Mouse (Mus musculus) CH12.LX (cell line): ENCODE data around the gene Plxnb2.
A peak's percentile ranks its signal among the peaks of the same experiment; 100 is the strongest.

ENCODE experiments used
- BHLHE40 ChIP-seq: IDR thresholded peaks from 2 replicates; pipeline ENCODE4 v1.6.1; 2011; ENCODE audit warnings: mild to moderate bottlenecking, low read depth, low read length, improper control_type of control experiment
- CHD2 ChIP-seq: IDR thresholded peaks from 2 replicates; pipeline ENCODE4 v1.6.1; 2011; ENCODE audit warnings: low read length, improper control_type of control experiment
- CTCF ChIP-seq, 2 experiments: IDR thresholded peaks in 1 of 2; conservative IDR thresholded peaks in 1 of 2; 2 replicates each; pipeline ENCODE4 v1.5.1; 2011 to 2012; ENCODE audit warnings: low read depth in 2 of 2, low read length in 2 of 2, improper control_type of control experiment in 1 of 2, inconsistent platforms in 1 of 2, mild to moderate bottlenecking in 1 of 2, moderate library complexity in 1 of 2
- EP300 ChIP-seq: IDR thresholded peaks from 2 replicates; pipeline ENCODE4 v1.6.1; 2011; ENCODE audit warnings: low read length, improper control_type of control experiment
- MAFK ChIP-seq: IDR thresholded peaks from 2 replicates; pipeline ENCODE4 v1.6.1; 2011; ENCODE audit warnings: low read length, improper control_type of control experiment; ENCODE audit not compliant: insufficient replicate concordance
- MAX ChIP-seq: IDR thresholded peaks from 2 replicates; pipeline ENCODE4 v1.6.1; 2011; ENCODE audit warnings: low read length, improper control_type of control experiment
- NELFE ChIP-seq: IDR thresholded peaks from 2 replicates; pipeline ENCODE4 v1.6.1; 2011; ENCODE audit warnings: low read depth, low read length, improper control_type of control experiment
- PAX5 ChIP-seq: IDR thresholded peaks from 2 replicates; pipeline ENCODE4 v1.6.1; 2012; ENCODE audit warnings: low read length, inconsistent platforms, mixed read lengths
- POLR2A ChIP-seq: IDR thresholded peaks from 2 replicates; pipeline ENCODE4 v1.6.1; 2011; ENCODE audit warnings: low read depth, mild to moderate bottlenecking, improper control_type of control experiment, low read length
- SMC3 ChIP-seq: IDR thresholded peaks from 2 replicates; pipeline ENCODE4 v1.6.1; 2011; ENCODE audit warnings: low read depth, low read length, improper control_type of control experiment
- USF1 ChIP-seq: IDR thresholded peaks from 2 replicates; pipeline ENCODE4 v1.6.1; 2014; ENCODE audit warnings: low read depth, mild to moderate bottlenecking, inconsistent platforms, low read length, improper control_type of control experiment
- USF2 ChIP-seq: conservative IDR thresholded peaks from 2 replicates; pipeline ENCODE4 v1.6.1; 2011; ENCODE audit warnings: low read depth, low read length, improper control_type of control experiment
- ZC3H11A ChIP-seq: IDR thresholded peaks from 2 replicates; pipeline ENCODE4 v1.6.1; 2012; ENCODE audit warnings: low read depth, mild to moderate bottlenecking, inconsistent platforms, low read length, improper control_type of control experiment
- ZMIZ1 ChIP-seq: IDR thresholded peaks from 2 replicates; pipeline ENCODE4 v1.6.1; 2012; ENCODE audit warnings: low read depth, mild to moderate bottlenecking, inconsistent platforms, low read length, improper control_type of control experiment

GRCm38 (mm10) chr15:89123595-89123994, 57.0 kb downstream of the Plxnb2 start:
- no peak for TF ChIP-seq ZC3H11A
- TF ChIP-seq MAX: no peak
- no peak for TF ChIP-seq USF2
- TF ChIP-seq EP300: no peak
- peak in 1 of 2 experiments; percentile 21; a peak in 2 of 4 replicates for TF ChIP-seq CTCF (conservative IDR thresholded peaks at IDR 0.05 in 1 of 2, IDR thresholded peaks at IDR 0.05 in 1 of 2; ENCODE audit: low read depth in 2 of 2, low read length in 2 of 2)
- TF ChIP-seq MAFK: no peak
- no peak for TF ChIP-seq POLR2A
- no peak for TF ChIP-seq USF1
- TF ChIP-seq ZMIZ1: no peak
- TF ChIP-seq PAX5: no peak
- TF ChIP-seq CHD2: no peak
- no peak for TF ChIP-seq SMC3
- no peak for TF ChIP-seq NELFE
- TF ChIP-seq BHLHE40: no peak
